Mouse (Mus musculus): ENCODE results near the gene Thrap3. TPM values are rescaled to one million over a fixed set of nuclear protein-coding genes. Genes with fewer than 3 reads are reported as not detected.
"Not testable (repeated sequence)": the region's sequence is repeated elsewhere in the genome, so short reads cannot be mapped to it uniquely, and the experiment has no call there.

The Thrap3 gene
- polyA plus RNA-seq, 1 experiment from 2014 or later = 255 TPM

- WGBS = 92% methylated on average over 10 of the region's 10 CpGs
- ATAC-seq (ENCODE audit: low FRiP score) = no peak
- Histone ChIP-seq H3K9ac (no peak overlapping the region), H3K9me3 (replicated peaks) (no peaks in the 10 kb centered on the region), H3K36me3 (peaks cover 99% of the 10 kb centered on the region), H3K27me3 (no peaks in the 10 kb centered on the region), H3K27ac (no peak overlapping the region), H3K4me1 (peaks cover 7% of the 10 kb centered on the region; the same call in 1 of the 2 replicates), H3K4me3 (no peak overlapping the region), H3K4me2 (replicated peaks) (no peak overlapping the region)
These were observed 32.6 kb upstream of the Thrap3 start for GRCm38 (mm10) chr4:126235191-126235590.

GRCm38 (mm10) chr4:126234496-126235175 is 32.1 kb upstream of the Thrap3 start:
- Histone ChIP-seq H3K4me1 (peaks cover 7% of the 10 kb centered on the region; the same call in 1 of the 2 replicates), H3K27ac (no peak overlapping the region), H3K9me3 (replicated peaks) (no peaks in the 10 kb centered on the region), H3K4me3 (no peak overlapping the region), H3K36me3 (peaks cover 96% of the 10 kb centered on the region), H3K27me3 (no peaks in the 10 kb centered on the region), H3K4me2 (replicated peaks) (no peak overlapping the region), H3K9ac (no peak overlapping the region)
- WGBS = 86% methylated on average over 18 of the region's 18 CpGs
- ATAC-seq (ENCODE audit: low FRiP score) = no peak

DNA sequence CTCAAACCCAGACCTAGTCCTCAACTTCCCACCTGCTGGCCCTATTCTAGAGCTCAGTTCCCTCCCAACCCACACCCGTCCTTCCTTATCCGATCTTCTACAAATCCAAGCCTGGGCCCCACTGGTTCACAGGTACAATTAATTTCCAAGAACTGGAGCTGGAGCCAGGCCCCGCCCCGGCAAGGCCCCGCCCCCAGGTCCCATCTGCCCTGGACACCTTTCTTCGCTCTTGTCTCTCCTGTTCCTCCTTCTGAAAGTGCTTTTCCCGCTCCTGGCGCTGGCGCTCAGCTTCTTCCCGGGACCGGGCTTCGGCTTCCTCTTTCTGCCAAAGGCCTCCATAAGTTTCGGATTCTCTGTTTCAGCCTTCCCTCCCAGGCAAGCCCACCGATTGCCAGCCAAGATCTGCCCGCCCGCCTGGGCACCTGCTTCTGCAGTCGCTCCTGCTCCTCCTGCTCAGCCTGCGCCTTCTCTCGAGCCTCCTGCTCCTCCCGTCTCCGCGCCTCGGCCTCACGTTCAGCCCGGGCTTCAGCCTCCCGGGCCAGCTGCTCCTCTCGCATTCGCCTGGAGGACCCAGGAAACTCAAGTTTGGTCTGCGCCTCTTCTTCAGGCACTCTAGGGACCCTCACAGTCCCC is 31.2 kb upstream of the Thrap3 start:
- Histone ChIP-seq H3K4me3 (no peak overlapping the region), H3K36me3 (peaks cover 89% of the 10 kb centered on the region), H3K9ac (no peak overlapping the region), H3K9me3 (replicated peaks) (no peaks in the 10 kb centered on the region), H3K4me1 (peaks cover 7% of the 10 kb centered on the region; the same call in 1 of the 2 replicates), H3K4me2 (replicated peaks) (no peak overlapping the region), H3K27ac (no peak overlapping the region), H3K27me3 (no peaks in the 10 kb centered on the region)
- no peak for ATAC-seq (ENCODE audit: low FRiP score)
- 91% methylated on average over 29 of the region's 29 CpGs for WGBS

GRCm38 (mm10) chr4:126229900-126230299 is 27.3 kb upstream of the Thrap3 start:
- Histone ChIP-seq H3K4me3 (no peak overlapping the region), H3K36me3 (peaks cover 50% of the 10 kb centered on the region), H3K4me1 (peaks cover 4% of the 10 kb centered on the region; the same call in 1 of the 2 replicates), H3K9ac (no peak overlapping the region), H3K27me3 (no peaks in the 10 kb centered on the region), H3K27ac (no peak overlapping the region), H3K4me2 (replicated peaks) (no peak overlapping the region), H3K9me3 (replicated peaks) (no peaks in the 10 kb centered on the region)
- WGBS = 66% methylated on average over 7 of the region's 7 CpGs
- no peak for ATAC-seq (ENCODE audit: low FRiP score)

- Histone ChIP-seq H3K4me1 (peaks cover 4% of the 10 kb centered on the region; the same call in 1 of the 2 replicates), H3K36me3 (peaks cover 33% of the 10 kb centered on the region), H3K4me2 (replicated peaks) (no peak overlapping the region), H3K4me3 (no peak overlapping the region), H3K27me3 (no peaks in the 10 kb centered on the region), H3K27ac (no peak overlapping the region), H3K9ac (no peak overlapping the region), H3K9me3 (replicated peaks) (no peaks in the 10 kb centered on the region)
- 26% methylated on average over 5 of the region's 5 CpGs for WGBS
- ATAC-seq (ENCODE audit: low FRiP score) = no peak
These were observed 25.6 kb upstream of the Thrap3 start for GRCm38 (mm10) chr4:126228144-126228543.

GRCm38 (mm10) chr4:126227077-126227761 is 24.7 kb upstream of the Thrap3 start:
- no peak overlapping the region for H3K4me3 ChIP-seq

DNA sequence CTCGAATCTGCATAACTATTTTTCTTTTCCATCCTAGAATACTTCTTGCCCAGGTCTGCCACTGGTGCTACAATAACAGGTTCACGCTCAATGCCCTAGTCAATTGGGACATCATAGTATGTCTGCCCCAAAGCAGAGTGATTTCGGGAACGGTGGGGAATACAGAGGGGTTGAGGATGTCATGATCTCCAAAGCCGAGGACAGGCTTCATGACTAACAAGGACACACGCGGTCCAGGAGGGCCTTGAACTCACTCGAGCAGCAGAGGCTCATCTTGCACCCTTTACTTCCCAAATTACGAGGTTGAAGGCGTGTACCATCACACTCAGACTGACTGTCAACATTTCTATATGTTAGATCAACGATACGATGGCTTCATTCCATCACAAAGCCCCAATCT is 24.1 kb upstream of the Thrap3 start:
- no peak overlapping the region for H3K4me2 ChIP-seq (replicated peaks)
- H3K27ac ChIP-seq = no peak overlapping the region
- peaks cover 4% of the 10 kb centered on the region; the same call in 1 of the 2 replicates for H3K4me1 ChIP-seq
- H3K9me3 ChIP-seq (replicated peaks) = no peaks in the 10 kb centered on the region
- peaks cover 18% of the 10 kb centered on the region for H3K36me3 ChIP-seq
- no peak overlapping the region for H3K4me3 ChIP-seq
- H3K27me3 ChIP-seq = no peaks in the 10 kb centered on the region
- 55% methylated on average over 12 of the region's 12 CpGs for WGBS
- no peak overlapping the region for H3K9ac ChIP-seq
- ATAC-seq (ENCODE audit: low FRiP score) = peak; percentile 16; the same call in 1 of the 2 replicates

More at GRCm38 (mm10) chr4:126227077-126227761, 24.7 kb upstream of the Thrap3 start:
- peaks cover 4% of the 10 kb centered on the region; the same call in 1 of the 2 replicates for H3K4me1 ChIP-seq
- H3K9ac ChIP-seq = 0 out of 2 replicates have a peak overlapping the region, but pooled peaks have one; percentile 33
- 10% methylated on average over 18 of the region's 18 CpGs for WGBS
- H3K9me3 ChIP-seq (replicated peaks) = no peaks in the 10 kb centered on the region
- H3K4me2 ChIP-seq (replicated peaks) = peak overlapping the region; percentile 48
- H3K27me3 ChIP-seq = no peaks in the 10 kb centered on the region
- no peak overlapping the region; the same call in 1 of the 2 replicates for H3K27ac ChIP-seq
- peaks cover 23% of the 10 kb centered on the region for H3K36me3 ChIP-seq
- peak; percentile 62 for ATAC-seq (ENCODE audit: low FRiP score)

GRCm38 (mm10) chr4:126222631-126223030 is 20.1 kb upstream of the Thrap3 start:
- H3K27me3 ChIP-seq = no peaks in the 10 kb centered on the region
- H3K27ac ChIP-seq = no peak overlapping the region
- H3K36me3 ChIP-seq = no peaks in the 10 kb centered on the region
- no peaks in the 10 kb centered on the region for H3K9me3 ChIP-seq (replicated peaks)
- no peak overlapping the region for H3K4me2 ChIP-seq (replicated peaks)
- peaks cover 4% of the 10 kb centered on the region; the same call in 1 of the 2 replicates for H3K4me1 ChIP-seq
- H3K4me3 ChIP-seq = no peak overlapping the region
- 85% methylated on average over 11 of the region's 11 CpGs for WGBS
- no peak for ATAC-seq (ENCODE audit: low FRiP score)
- no peak overlapping the region for H3K9ac ChIP-seq

DNA sequence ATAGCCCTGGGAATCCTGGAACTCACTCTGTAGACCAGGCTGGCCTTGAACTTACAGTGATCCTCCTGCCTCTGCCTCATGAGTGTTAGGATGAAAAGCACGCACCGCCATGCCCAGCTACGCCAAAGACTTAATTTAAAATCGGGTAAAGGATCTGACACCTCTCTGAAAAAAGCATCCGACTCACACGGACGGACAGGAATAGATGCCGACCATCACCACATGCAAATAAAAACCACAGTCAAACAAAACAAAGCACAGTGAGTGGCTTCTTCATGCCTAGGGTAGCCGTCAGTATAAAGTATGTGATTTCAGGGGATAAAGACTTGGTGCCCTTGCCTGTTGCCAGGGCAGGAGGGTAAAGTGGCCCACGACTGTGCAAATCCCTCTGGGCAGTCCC is 17.5 kb upstream of the Thrap3 start:
- Histone ChIP-seq H3K9ac (no peak overlapping the region), H3K9me3 (replicated peaks) (no peaks in the 10 kb centered on the region), H3K27ac (no peak overlapping the region), H3K4me2 (replicated peaks) (no peak overlapping the region), H3K36me3 (no peaks in the 10 kb centered on the region), H3K4me3 (no peak overlapping the region), H3K27me3 (no peaks in the 10 kb centered on the region), H3K4me1 (no peaks in the 10 kb centered on the region)
- 92% methylated on average over 10 of the region's 10 CpGs for WGBS
- no peak for ATAC-seq (ENCODE audit: low FRiP score)

DNA sequence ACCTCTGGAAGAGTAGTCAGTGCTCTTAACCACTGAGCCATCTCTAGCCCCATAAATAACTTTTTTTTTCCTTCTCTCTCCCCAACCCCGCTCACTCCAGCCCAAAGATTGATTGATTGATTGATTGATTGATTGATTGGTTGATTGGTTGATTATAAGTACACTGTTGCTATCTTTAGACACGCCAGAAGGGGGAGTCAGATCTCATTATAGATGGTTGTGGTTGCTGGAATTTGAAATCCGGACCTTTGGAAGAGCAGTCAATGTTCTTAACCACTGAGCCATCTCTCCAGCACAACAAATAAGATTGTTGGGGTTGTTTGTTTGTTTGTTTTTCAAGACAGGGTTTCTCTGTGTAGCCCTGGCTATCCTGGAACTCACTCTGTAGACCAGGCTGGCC is 17.0 kb upstream of the Thrap3 start:
- not testable (repeated sequence) for ATAC-seq (ENCODE audit: low FRiP score); H3K4me2 ChIP-seq (replicated peaks); H3K36me3 ChIP-seq; H3K9ac ChIP-seq; H3K4me3 ChIP-seq; H3K27ac ChIP-seq; H3K9me3 ChIP-seq (replicated peaks); H3K27me3 ChIP-seq; H3K4me1 ChIP-seq
- WGBS = 74% methylated on average over 3 of the region's 3 CpGs

- 84% methylated on average over 6 of the region's 6 CpGs for WGBS
- Histone ChIP-seq H3K9me3 (replicated peaks) (no peaks in the 10 kb centered on the region), H3K36me3 (no peaks in the 10 kb centered on the region), H3K27ac (no peak overlapping the region), H3K4me1 (no peaks in the 10 kb centered on the region), H3K9ac (no peak overlapping the region), H3K4me2 (replicated peaks) (no peak overlapping the region), H3K27me3 (no peaks in the 10 kb centered on the region), H3K4me3 (no peak overlapping the region)
- ATAC-seq (ENCODE audit: low FRiP score) = no peak
These were observed 15.2 kb upstream of the Thrap3 start for GRCm38 (mm10) chr4:126217771-126218170.

- ATAC-seq (ENCODE audit: low FRiP score) = no peak
- H3K4me3 ChIP-seq = no peak overlapping the region
- H3K36me3 ChIP-seq = no peaks in the 10 kb centered on the region
- no peak overlapping the region for H3K9ac ChIP-seq
- no peaks in the 10 kb centered on the region for H3K9me3 ChIP-seq (replicated peaks)
- peaks cover 5% of the 10 kb centered on the region; the same call in 1 of the 2 replicates for H3K4me1 ChIP-seq
- WGBS = 58% methylated on average over 6 of the region's 6 CpGs
- H3K4me2 ChIP-seq (replicated peaks) = no peak overlapping the region
- H3K27ac ChIP-seq = no peak overlapping the region
- no peaks in the 10 kb centered on the region for H3K27me3 ChIP-seq
These were observed 4.5 kb upstream of the Thrap3 start for GRCm38 (mm10) chr4:126207081-126207480.
